Mouse (Mus musculus): ENCODE results near the gene Prlh.
A peak's percentile ranks its signal among the peaks of the same experiment; 100 is the strongest.

Gene Prlh

DNA sequence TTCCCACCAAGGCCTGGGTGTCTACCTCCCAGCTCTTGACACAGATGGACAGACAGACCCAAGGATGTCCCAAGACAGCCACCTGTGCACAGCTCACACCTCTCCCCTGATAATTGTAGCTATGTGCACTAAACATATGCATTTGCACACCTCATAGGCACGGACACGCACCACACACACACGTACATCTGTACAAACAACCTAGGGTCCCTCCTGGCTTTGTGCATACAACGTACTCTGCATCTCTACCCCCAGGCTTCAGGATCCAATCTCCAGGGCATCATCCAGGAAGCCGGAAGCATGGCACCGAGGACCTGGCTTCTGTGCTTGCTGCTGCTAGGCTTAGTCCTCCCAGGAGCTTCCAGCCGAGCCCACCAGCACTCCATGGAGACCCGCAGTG, at the start of gene Prlh:
Gene Prlh, plus strand, starts transcription at position 301 of the 400 bp plus-strand sequence.
- no peak for DNase-seq (ENCODE audit: low read depth)

- DNase-seq (ENCODE audit: low read depth) = no peak
Observed at GRCm38 (mm10) chr1:90903211-90903945, 49.5 kb upstream of the Prlh start.

- peak; percentile 95 for DNase-seq (ENCODE audit: low read depth)
Observed at GRCm38 (mm10) chr1:90903971-90904458, 48.9 kb upstream of the Prlh start.

DNA sequence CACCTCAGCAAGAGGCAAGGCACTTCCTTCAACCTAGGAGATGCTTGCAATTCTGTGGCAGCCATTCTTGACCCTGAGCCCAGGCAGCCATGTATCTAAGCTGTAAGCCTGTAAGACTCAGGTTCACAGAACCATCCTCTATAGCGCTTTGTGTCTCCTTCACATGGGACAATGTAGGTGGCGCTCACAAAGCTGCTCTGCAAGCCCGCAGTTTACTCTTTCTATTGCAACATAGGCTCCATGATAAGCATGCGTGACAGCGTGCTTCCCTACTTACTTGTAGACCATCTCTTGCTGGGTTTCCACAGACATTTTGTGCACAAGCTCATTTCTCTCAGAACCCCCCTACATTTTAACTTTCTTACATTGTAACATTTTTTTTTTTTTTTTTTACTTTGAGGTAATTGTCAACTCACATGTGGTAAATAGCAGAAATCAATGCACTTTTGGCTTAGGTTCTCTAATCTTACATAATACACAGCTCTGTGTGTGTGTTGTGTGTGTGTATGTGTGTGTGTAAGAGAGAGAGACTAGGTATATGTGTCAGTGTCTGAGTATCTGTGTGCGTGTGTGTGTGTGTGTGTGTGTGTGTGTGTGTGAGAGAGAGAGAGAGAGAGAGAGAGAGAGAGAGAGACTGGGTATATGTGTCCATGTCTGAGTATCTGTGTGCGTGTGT, 48.0 kb upstream of the Prlh start:
- DNase-seq (ENCODE audit: low read depth) = no peak

- peak; percentile 82 for DNase-seq (ENCODE audit: low read depth)
Observed at GRCm38 (mm10) chr1:90906357-90906756, 46.6 kb upstream of the Prlh start.

- peak; percentile 41 for DNase-seq (ENCODE audit: low read depth)
Observed at GRCm38 (mm10) chr1:90909161-90909560, 43.7 kb upstream of the Prlh start.

DNA sequence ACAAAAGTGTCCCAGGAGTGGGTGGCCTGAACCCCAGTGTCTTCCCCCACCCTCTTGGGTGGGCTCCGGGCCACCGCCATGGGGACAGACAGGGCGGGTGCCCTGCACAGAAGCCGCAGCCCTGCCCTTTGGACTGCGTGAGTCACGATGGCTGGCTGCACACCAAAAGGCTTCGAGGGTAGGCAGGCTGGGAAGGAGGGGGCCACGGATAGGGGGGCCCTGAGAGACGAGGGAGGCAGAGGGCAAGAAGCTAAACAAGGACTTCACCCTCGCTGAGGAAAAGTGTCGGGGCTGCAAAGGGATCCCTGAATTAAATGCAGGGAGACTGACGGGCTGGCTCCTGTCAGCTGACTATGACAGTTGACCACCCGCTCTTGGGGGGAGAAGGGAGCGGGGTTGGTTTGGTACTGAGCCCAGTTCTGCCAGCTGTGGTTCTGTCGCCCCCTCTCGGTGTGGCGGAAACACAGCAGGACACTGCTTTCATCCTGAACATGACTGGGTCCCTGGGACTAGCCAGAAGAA, 43.2 kb upstream of the Prlh start:
- peak; percentile 39 for DNase-seq (ENCODE audit: low read depth)

GRCm38 (mm10) chr1:90913231-90913630, 39.7 kb upstream of the Prlh start:
- DNase-seq (ENCODE audit: low read depth) = no peak

- DNase-seq (ENCODE audit: low read depth) = peak; percentile 76
Observed at GRCm38 (mm10) chr1:90914948-90915569, 37.8 kb upstream of the Prlh start, which contains the start of gene Mlph. Gene Mlph, plus strand, starts transcription at chr1:90915085.

- DNase-seq (ENCODE audit: low read depth) = no peak
Observed at GRCm38 (mm10) chr1:90917509-90917908, 35.4 kb upstream of the Prlh start.

DNA sequence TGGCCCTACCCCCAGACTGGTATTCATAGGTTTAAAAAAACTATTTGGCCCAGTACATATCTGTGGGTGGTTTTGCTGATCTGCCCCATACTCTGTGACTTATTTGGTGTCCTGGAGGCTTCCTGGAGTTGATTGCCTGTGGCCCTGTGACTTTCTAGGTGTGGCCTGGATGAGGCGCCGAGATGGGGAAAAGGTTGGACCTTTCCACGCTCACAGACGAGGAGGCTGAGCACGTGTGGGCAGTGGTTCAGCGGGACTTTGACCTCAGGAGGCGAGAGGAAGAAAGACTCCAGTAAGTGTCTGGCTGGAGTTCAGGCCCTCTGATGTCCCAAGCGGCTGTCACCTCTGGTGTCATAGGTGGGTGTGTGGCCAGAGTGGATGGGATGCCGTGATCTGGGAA, 31.2 kb upstream of the Prlh start:
- DNase-seq (ENCODE audit: low read depth) = no peak

GRCm38 (mm10) chr1:90926030-90926429, 26.9 kb upstream of the Prlh start:
- DNase-seq (ENCODE audit: low read depth) = no peak

DNA sequence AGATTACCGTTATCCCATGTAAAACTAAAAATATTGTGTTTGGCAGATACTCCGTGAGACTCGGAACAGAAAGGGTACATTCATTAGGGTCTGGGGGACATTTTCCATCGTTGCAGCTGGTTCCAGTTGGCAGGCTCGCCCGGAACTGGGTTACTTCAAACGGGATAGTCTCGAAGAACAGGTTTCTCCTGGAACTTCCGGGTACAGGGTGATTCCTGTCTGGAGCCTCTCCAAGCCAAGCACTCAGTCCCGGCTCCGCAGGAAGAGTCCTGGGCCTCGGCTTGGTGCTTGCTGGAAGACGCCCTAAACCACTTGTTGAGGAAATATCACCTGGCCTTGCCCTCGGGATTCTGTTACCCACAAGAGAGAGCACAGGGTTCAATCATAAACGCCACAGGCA, 25.6 kb upstream of the Prlh start:
- DNase-seq (ENCODE audit: low read depth) = no peak

DNA sequence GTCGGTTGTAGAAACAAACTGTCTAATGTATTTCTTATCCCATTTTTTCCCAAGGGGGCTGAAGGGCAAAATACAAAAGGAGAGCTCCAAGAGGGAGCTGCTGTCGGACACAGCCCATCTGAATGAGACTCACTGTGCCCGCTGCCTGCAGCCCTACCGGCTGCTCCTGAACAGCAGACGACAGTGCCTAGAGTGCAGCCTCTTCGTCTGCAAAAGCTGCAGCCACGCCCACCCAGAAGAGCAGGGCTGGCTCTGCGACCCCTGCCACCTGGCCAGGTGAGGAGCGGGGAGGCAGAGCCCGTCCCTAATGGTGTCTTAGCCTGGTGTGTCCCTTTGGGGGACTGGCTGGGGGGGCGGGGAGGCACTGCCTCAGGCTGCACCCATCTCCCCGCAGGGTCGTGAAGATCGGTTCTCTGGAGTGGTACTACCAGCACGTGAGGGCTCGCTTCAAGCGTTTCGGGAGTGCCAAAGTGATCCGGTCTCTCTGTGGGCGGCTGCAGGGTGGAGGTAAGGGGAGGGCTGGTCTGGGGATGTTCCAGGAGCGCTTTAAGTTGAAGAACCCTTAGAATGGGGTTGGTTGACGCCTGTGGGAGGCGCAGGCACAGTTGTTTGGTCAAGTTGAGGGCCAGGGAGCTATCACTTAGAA, 24.9 kb upstream of the Prlh start:
- DNase-seq (ENCODE audit: low read depth) = no peak

GRCm38 (mm10) chr1:90928575-90928934, 24.4 kb upstream of the Prlh start:
- peak; percentile 96 for DNase-seq (ENCODE audit: low read depth)

DNA sequence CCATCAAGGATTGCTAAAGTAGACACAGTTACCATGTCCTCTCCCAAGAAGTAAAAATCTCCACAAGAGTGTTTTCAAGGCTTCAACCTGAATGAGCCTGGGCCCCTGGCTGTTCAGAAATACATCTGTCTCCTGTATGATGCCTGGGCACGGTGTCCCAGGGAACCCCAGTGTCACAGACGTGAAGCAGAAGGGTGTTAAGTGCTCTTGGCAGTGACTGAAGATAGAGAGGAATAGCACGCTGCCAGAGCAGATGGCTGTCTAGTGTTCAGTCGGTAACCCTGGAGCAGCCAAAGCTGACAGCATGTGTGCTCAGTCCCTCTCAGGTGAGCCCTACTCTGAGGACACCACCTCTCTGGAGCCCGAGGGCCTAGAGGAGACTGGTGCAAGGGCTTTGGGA, 19.9 kb upstream of the Prlh start:
- no peak for DNase-seq (ENCODE audit: low read depth)

- DNase-seq (ENCODE audit: low read depth) = no peak
Observed at GRCm38 (mm10) chr1:90936990-90937389, 15.9 kb upstream of the Prlh start.

DNA sequence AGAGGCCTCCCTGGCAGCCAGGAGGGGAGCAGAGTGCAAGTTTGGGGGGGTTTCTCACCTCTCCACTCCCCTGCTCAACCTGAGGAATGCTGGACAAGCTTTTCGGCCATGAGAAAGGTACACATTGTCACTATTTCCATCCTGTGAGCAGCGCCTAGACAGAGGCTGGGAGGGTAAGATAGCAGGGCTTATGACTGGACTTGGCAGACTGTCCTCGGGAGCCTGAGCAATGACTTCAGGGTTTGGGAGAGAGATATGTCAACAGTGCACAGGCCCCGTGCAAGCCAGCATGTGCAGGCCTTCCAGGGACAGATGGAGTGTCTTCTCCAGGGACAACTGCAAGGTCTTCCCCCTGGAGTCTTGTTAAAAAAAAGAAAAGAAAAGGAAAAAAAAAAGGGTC, 12.9 kb upstream of the Prlh start:
- no peak for DNase-seq (ENCODE audit: low read depth)

- DNase-seq (ENCODE audit: low read depth) = no peak
Observed at GRCm38 (mm10) chr1:90945171-90945570, 7.7 kb upstream of the Prlh start.

GRCm38 (mm10) chr1:90947252-90947651, 5.7 kb upstream of the Prlh start:
- DNase-seq (ENCODE audit: low read depth) = no peak

GRCm38 (mm10) chr1:90949309-90949708, 3.6 kb upstream of the Prlh start:
- no peak for DNase-seq (ENCODE audit: low read depth)

DNA sequence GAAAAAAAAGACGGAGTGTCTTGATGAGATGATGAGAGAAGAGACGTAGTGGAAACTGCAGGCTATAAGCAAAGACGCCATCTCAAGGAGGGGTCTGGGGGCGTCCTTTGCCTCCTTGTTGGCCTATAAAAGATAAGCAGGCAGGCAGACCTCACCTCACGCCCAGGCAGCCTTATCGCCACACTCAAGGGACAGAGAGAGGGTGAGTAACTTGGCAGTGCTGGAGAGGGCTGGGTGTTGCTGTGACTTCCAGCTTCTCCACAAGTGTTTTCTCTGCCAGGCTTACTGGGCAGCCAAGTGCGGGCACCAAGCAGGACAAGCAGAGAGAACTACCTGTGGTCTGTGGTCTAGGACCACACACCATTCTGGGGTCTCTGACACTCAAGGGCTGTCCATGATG, 1.2 kb upstream of the Prlh start:
- DNase-seq (ENCODE audit: low read depth) = no peak

Measured in NIH3T3 (cell line).